Mouse (Mus musculus): Measurements from ENCODE around the gene Aldh3b3. TPM values are rescaled to one million over a fixed set of nuclear protein-coding genes. Genes with fewer than 3 reads are reported as not detected.

Gene Aldh3b3
- 0.15 and 0.35 TPM in 2 replicates for polyA plus RNA-seq (2012; rRNA removed)

DNA sequence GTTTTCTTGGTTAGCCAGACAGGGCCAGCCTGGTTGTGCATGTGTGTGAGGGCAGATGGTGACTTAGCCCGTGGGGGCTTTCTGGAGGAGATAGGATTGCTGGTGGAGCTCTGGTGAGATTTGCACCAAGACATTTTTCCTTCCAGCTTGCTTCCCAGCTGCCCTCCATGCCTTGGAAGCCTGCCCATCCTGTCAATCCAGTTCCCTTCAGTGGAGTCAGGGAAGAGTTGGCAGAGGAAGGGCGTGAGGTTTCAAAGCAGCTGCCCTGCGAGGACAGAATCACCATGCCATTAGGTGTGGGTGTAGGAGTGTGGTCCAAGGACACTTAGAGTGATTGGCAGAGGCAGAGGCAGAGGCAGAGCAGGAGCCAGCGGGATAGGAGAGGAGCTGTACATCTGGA, at the start of gene Aldh3b3:
Gene Aldh3b3, plus strand, starts transcription at position 176 of the 400 bp plus-strand sequence.

GRCm38 (mm10) chr19:3912337-3913204, 45.9 kb upstream of the Aldh3b3 start, which contains the start of gene Ndufs8:
Ndufs8 (minus strand) TSS chr19:3912774.

GRCm38 (mm10) chr19:3929211-3929941, 29.1 kb upstream of the Aldh3b3 start, which contains the start of gene Aldh3b1:
Aldh3b1 (minus strand) TSS chr19:3929808.

DNA sequence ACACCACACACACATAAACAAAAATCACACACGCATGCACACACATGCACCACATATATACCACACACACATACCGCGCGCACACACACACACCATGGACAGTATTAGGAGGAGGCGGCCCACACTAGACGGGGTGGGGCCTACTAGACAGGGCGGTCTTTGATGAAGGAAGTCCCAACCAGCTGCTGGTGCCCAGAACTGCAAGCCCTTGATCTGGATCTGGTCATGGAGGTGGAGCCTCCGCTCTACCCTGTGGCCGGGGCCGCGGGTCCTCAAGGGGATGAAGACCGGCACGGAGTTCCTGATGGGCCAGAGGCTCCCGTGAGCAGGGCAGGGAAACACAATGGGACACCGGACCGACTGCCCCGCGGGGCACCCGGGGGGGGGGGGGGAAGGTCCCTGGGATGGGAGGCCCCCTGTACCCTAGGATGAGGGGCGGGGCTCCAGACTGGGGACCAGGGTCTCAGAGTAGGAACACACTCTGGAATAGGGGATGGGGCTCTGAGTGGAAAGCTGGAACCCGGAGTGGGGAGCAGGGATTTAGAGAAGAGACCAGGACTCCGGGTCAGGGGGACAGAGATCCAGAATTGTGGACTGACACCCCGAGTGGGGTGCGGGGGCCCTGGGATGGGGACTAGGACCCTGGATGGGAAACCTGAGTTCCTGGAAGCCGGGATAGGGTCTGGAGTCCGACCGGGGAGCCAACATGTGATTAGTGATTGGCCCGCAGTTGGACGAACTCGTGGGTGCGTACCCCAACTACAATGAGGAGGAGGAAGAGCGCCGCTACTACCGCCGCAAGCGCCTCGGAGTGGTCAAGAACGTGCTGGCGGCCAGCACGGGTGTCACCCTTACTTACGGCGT, 23.2 kb upstream of the Aldh3b3 start, which contains the start of gene Unc93b1:
Gene Unc93b1, plus strand, starts transcription at position 155 of the 864 bp plus-strand sequence.

GRCm38 (mm10) chr19:3972229-3972628, 13.8 kb downstream of the Aldh3b3 start, which contains the start of gene Aldh3b2:
Aldh3b2 (plus strand) TSS chr19:3972328.

DNA sequence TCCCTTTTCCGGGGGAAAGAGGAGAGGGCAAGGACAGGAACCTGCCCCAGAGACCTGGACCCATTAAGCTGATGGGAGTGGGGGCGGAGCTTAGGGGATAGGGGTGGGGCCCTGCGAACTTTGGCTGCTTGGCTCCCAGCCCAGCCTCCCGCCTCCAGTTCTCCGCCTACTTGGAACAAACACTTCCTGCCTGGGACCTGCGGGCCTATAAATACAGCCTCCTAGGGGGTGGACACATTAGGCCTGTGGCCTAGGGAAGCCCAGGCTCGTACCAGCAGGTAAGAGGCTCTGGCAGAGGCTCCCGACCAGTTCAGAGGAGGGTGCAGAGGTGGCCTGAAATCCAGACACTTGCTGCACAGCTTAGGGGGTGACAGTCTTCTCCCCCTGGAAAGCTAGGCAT, 27.9 kb downstream of the Aldh3b3 start, which contains the start of gene Acy3:
Gene Acy3, plus strand, starts transcription at position 237 of the 400 bp plus-strand sequence.

DNA sequence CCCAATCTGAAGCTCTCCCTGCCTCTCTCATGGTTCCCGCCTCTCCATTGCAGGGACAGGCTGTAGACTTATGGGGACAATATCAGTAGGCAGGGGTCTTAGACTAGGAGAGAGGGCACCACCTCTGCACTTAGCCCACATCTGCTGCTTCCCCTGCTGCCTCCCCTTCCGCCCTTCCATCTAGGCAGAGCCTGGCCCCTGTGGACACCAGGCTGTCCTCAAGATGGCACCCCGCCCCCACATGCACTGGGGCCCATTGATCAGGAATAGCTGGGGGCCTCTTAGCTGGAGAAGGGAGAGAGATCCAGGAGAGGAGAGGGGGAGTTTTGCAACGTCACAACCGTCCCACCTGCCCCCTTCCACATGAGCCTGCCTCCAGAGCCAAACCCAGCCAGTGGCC, 34.0 kb downstream of the Aldh3b3 start, which contains the start of gene Tbx10:
Gene Tbx10, plus strand, starts transcription at position 337 of the 400 bp plus-strand sequence.

GRCm38 (mm10) chr19:4000119-4000900, 41.9 kb downstream of the Aldh3b3 start, which contains the start of the genes Nudt8 and Gm49405:
Nudt8 (plus strand) TSS chr19:4000580.
Gm49405 (plus strand) TSS chr19:4000626.

GRCm38 (mm10) chr19:4003112-4003511, 44.7 kb downstream of the Aldh3b3 start, which contains the start of gene Doc2g:
Doc2g (plus strand) TSS chr19:4003313.

GRCm38 (mm10) chr19:4012432-4013022, 54.1 kb downstream of the Aldh3b3 start, which contains the start of gene Ndufv1:
Ndufv1 (minus strand) TSS chr19:4012806.

Other genes starting within 250 kb of the Aldh3b3 start
- 12.8 and 13.2 TPM in 2 replicates for gene Kmt5b, start 191.2 kb upstream of the Aldh3b3 start, polyA plus RNA-seq (2012; rRNA removed)
- 35.3 and 37.1 TPM in 2 replicates for gene Chka, start 106.9 kb upstream of the Aldh3b3 start, polyA plus RNA-seq (2012; rRNA removed)
- 146 and 188 TPM in 2 replicates for gene Tcirg1, start 51.5 kb upstream of the Aldh3b3 start, polyA plus RNA-seq (2012; rRNA removed)
- gene Ndufs8, start 45.9 kb upstream of the Aldh3b3 start, polyA plus RNA-seq (2012; rRNA removed), result 279 and 336 TPM in 2 replicates
- 14.9 and 17.0 TPM in 2 replicates for gene Aldh3b1, start 28.8 kb upstream of the Aldh3b3 start, polyA plus RNA-seq (2012; rRNA removed)
- gene Unc93b1, start 23.5 kb upstream of the Aldh3b3 start, polyA plus RNA-seq (2012; rRNA removed), result 160 and 202 TPM in 2 replicates
- 14.5 and 14.7 TPM in 2 replicates for gene Aldh3b2, start 13.7 kb downstream of the Aldh3b3 start, polyA plus RNA-seq (2012; rRNA removed)
- 55.2 and 55.9 TPM in 2 replicates for gene Acy3, start 27.9 kb downstream of the Aldh3b3 start, polyA plus RNA-seq (2012; rRNA removed)
- not detected in 2 replicates for gene Tbx10, start 34.1 kb downstream of the Aldh3b3 start, polyA plus RNA-seq (2012; rRNA removed)
- gene Nudt8, start 41.9 kb downstream of the Aldh3b3 start, polyA plus RNA-seq (2012; rRNA removed), result 18.7 and 25.7 TPM in 2 replicates
- 2.1 and 2.5 TPM in 2 replicates for gene Gm49405, start 42.0 kb downstream of the Aldh3b3 start, polyA plus RNA-seq (2012; rRNA removed)
- gene Doc2g, start 44.7 kb downstream of the Aldh3b3 start, polyA plus RNA-seq (2012; rRNA removed), result 10.8 and 11.5 TPM in 2 replicates
- gene Ndufv1, start 54.2 kb downstream of the Aldh3b3 start, polyA plus RNA-seq (2012; rRNA removed), result 185 and 192 TPM in 2 replicates
- gene Gstp1, start 79.3 kb downstream of the Aldh3b3 start, polyA plus RNA-seq (2012; rRNA removed), result 871 and 970 TPM in 2 replicates
- 192 and 247 TPM in 2 replicates for gene Gstp2, start 87.4 kb downstream of the Aldh3b3 start, polyA plus RNA-seq (2012; rRNA removed)
- 8.4 and 8.5 TPM in 2 replicates for gene Gstp3, start 100.9 kb downstream of the Aldh3b3 start, polyA plus RNA-seq (2012; rRNA removed)
- 2.5 TPM in 1 of 2 replicates, not detected in the other for gene Cabp2, start 122.9 kb downstream of the Aldh3b3 start, polyA plus RNA-seq (2012; rRNA removed)
- gene Cdk2ap2, start 138.5 kb downstream of the Aldh3b3 start, polyA plus RNA-seq (2012; rRNA removed), result 321 and 393 TPM in 2 replicates
- 133 and 136 TPM in 2 replicates for gene Pitpnm1, start 141.4 kb downstream of the Aldh3b3 start, polyA plus RNA-seq (2012; rRNA removed)
- gene Aip, start 167.2 kb downstream of the Aldh3b3 start, polyA plus RNA-seq (2012; rRNA removed), result 65.0 and 68.8 TPM in 2 replicates
- gene Gpr152, start 181.1 kb downstream of the Aldh3b3 start, polyA plus RNA-seq (2012; rRNA removed), result 0.02 and 0.05 TPM in 2 replicates
- 0.15 and 0.28 TPM in 2 replicates for gene Cabp4, start 185.4 kb downstream of the Aldh3b3 start, polyA plus RNA-seq (2012; rRNA removed)
- 657 and 730 TPM in 2 replicates for gene Coro1b, start 190.0 kb downstream of the Aldh3b3 start, polyA plus RNA-seq (2012; rRNA removed)
- 74.8 and 129 TPM in 2 replicates for gene Ptprcap, start 195.0 kb downstream of the Aldh3b3 start, polyA plus RNA-seq (2012; rRNA removed)
- 38.0 and 53.9 TPM in 2 replicates for gene Rps6kb2, start 204.7 kb downstream of the Aldh3b3 start, polyA plus RNA-seq (2012; rRNA removed)
- 5.3 and 9.0 TPM in 2 replicates for gene Carns1, start 216.8 kb downstream of the Aldh3b3 start, polyA plus RNA-seq (2012; rRNA removed)
- 9.9 and 10.0 TPM in 2 replicates for gene Tbc1d10c, start 232.6 kb downstream of the Aldh3b3 start, polyA plus RNA-seq (2012; rRNA removed)
- gene Ppp1ca, start 233.4 kb downstream of the Aldh3b3 start, polyA plus RNA-seq (2012; rRNA removed), result 488 and 523 TPM in 2 replicates
- gene Rad9a, start 243.0 kb downstream of the Aldh3b3 start, polyA plus RNA-seq (2012; rRNA removed), result 15.7 and 22.4 TPM in 2 replicates